Mouse (Mus musculus) lung, adult 18-20 months (tissue): ENCODE results near the gene Mas1.
A peak's percentile ranks its signal among the peaks of the same experiment; 100 is the strongest.

ENCODE experiments used
- DNase-seq, 2 experiments: peaks; one replicate each; pipeline ENCODE4 v3.0.0; 2022; ENCODE audit warnings: mixed read lengths in 2 of 2

Mas1 gene

DNA sequence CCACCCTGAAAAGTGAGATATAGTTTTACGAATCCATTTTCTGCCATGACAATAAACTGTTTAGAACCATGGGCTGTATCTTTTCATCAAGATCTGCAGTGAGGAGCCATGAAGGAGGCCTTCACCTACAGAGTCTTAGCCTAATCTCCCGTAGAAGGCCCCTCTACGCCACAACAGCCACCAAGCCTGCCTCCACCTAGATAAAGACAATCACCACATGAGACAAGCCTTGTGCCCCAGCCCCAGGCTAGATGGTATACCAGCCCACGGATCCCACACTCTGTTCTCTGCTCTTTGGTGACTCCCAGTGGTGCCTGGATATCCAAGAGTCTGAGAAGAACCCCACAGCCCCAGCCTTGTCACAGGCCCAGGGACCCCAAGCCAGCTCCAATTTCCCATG, 52.1 kb downstream of the Mas1 start:
- no peak for DNase-seq

DNA sequence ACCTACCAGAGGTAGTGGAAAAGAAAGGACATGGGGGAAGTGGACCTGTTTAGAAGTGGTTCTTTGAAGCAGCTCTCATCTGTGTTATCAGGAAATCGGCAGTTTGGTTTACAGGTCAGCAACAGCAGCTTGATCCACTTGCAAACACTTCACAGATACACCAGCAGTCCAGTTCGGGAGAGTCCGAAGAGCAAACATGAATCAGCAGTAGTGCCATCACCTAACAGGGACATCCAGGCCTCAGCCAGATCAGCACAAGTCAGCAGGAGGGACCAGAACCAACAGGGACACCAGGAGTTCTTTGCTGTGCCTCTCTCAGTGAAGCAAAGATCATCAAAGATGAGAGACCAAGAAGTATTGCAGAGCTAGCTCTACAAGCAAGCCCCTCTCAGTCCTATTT, 53.4 kb downstream of the Mas1 start:
- DNase-seq, result no peak

DNA sequence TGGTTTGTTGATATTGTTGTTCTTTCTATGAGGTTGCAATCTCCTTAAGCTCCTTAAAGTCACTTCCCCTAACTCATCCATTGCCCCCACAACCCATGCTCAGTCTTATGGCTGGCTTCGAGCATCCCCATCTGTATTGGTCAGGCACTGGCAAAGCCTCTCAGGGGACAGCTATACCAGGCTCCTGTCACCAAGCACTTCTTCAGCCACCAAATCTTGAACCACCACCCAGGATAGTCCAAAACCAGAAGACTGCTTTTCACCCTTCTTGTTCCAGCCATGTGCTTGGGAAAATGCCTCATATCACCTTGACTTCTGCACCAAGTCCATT, 57.0 kb downstream of the Mas1 start:
- DNase-seq, result no peak

DNA sequence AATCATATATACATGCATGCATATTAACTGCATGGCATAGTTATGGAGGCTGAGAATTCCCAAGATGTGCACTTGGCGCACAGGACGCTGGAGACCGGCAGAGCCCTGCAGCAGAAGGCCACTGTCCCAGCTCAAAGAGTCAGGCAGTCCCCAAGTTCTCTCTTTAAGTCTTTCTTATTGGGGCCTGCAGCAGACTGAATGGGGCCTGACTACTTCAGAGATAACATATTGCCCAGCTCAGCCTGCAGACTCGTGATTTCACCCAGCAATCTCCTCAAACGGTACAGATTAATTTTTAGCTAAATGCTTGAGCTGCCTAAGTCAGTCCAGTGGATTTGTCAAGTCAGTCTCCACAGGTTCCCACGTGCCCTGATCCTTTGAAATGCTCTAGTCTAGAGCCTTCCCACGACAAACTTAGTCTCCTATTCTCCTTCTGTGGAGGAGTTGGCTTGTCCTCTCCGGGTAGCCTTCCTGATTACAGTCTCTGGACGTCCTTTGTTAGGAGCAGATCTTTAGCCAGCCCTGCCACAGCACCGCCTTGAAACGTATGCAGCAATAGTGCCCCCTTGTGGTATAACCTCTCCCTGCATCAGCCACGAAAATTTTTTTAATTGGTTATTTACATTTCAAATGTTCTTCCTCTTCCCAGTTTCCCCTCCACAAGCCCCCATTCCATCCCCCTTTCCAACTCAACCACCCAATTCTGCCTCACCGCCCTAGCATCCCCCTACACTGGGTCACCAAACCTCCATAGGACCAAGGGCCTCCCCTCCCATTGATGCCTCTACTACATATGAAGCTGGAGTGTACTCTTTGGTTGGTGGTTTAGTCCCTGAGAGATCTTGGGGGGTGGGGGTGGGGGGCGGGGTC, 57.6 kb downstream of the Mas1 start:
- DNase-seq, result peak; percentile 67 to 80

DNA sequence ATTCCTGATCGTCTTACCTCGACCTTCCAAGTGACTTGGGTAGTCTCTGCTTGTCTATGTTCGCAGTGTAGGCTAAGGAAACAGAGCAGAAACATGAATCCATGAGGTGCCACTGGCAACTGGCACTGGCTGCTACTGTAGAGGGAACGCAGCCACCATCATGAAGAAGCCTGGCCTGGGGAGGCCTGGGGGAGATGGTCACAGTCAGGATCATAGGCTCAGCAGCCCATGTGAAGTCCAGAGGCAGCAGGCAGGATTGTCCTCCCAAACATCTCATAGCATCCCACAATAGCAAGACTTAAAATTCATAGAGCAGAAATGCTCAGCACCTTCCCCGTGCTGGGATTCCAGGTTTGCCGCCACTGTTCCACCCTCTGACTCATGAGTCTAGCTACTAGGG, 59.1 kb downstream of the Mas1 start:
- DNase-seq, result no peak

DNA sequence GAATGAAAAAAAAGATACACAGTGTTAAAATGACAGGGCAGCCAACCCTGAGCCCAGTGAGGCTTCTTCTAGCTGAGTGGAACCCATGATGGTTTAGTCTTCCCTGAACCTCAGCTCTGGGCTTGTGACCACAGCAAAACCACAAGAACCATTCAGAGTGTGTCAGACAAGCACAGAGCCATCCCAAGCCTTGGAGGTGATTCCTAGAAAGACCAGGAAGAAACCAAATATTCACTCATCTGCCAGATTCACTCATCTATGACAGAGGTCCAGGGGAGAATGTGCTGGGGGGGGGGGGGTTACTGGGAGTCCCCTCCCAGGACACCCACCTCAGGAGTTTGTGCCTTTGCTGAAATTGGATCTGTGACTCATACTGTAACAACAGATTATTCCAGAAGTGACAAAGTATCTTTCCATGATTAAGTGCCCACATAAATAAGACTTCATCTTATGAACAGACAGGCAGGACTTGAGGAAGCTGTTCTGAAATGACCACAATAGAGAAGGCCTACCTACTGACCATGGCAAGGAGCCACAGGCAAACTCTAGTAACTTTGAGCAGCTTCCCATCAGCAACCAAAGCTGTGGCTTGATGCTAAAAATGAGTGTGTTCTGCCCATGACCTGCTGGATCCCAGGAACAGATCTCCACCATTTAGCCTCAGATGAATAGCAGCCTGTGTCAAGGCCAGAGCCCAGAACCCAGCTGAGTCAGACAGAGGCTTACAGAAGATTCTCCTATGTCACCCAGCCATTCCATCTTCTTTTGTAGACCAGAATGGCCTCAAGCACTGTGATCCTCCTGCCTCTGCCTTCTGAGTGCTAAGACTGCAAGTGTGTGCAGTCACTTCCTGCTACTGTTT, 63.1 kb downstream of the Mas1 start:
- no peak for DNase-seq

DNA sequence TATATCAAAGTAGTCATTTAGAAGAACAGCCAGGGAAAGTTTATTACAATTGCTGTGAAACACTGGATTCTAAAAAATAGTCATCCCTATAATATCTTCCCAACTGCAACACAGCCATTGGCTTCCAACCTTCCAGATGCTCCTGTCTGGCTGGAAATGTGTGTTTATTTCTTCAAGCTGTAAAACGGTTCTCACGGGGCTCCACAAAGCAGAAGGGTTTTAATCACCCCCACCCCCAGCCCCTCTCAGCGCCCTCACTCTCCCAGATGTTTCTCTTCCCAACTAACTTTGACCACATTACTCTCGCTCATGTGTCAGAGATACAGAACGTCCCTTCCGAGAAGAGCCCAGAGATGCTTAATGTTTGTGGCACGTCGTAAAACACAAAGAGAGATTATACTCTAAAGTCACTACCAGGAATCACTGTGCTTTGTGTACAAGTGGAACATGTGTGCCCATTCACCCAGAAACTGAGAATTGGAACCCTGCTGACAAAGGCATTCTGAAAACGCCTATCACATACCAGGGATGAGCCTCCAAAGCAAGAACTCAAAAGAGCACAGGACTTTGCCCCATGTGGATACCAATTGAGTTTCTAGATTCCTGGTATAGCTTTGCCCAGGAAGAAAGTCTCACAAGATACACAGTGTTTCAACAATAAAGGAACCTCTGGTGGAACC, 65.9 kb downstream of the Mas1 start:
- DNase-seq, result no peak

DNA sequence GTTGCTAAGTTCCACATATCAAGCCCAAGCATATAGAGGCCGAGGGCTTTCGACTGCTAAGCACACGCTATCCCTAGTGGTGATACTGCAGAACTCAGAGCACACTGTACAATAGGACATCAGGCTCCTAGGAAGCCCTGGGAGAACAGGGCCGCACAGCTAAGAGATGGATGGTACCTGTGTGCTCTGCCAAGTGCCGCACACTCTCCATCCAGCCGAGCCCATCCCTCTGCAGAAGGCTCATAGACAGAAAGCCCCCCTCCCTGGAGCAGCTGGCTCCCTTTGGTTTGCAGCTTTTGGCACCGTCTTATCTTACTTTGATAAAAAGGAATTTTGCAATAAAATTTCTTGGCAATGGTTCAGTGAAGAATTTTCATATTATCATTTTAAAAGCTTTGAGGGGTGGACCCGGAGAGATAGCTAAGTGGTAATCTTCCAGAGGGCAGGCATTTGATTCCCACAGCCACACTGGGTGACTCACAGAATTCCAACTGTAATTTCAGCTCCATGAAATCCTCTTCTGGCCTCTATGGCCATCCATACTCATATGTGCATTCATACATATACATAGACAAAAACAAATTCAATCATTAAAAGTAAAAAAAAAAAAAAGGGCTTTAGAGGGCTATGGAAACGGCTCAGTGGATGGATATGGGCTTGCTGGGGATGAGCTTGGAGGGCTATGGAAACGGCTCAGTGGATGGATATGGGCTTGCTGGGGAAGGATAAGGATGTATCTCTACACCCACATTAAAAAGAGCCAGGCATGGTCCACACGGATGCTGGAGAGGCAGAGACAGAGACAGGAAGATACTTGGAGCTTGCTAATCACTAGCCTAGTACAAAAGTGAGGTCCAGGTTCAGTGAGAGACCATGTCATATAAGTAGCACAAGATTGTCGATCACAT, 68.3 kb downstream of the Mas1 start:
- no peak for DNase-seq

DNA sequence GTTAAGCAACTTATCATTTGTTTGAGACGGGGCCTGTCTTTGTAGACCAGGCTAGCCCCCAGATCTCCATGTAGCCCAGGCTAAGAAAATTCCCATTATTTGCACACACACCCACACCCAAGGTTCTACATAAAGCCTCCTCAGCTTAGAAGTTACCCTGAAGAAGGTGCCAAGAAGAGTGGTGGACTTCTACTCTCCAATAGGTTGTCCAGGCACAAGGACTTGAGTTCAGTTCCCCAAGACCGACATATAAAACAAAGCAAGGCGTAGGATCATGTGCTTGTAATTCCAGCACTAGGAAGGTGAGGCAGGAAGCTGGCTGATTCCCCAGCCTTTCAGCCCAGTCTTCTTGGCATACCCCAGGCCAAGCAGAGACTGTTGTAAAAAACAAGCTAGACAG, 69.4 kb downstream of the Mas1 start:
- DNase-seq, result no peak

DNA sequence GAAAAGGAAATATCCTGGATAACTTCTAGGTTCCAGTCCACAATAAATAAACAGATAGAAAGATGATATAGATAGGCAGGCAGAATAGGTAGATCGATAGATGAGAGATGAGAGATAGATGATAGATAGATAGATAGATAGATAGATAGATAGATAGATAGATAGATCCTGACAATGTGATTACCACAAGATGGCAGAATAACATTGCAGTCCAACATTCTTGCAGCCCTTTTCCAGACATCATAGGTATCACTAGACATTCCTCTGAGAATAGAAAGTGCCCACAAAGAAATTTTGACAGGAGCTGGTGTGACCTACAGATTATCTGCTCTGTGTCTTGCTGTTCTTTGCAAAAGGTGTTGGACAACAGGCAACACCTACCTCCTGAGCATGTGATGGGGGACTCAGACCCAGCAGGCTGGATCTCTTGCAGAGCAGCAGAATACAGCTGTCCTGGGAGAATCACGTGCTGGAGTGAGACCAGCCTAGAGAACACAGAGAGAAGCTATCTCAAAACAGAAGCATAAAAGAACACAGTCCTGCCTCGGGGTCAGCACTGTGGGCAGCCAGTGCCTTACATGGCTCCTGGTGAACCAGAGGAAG, 70.4 kb downstream of the Mas1 start:
- no peak for DNase-seq

DNA sequence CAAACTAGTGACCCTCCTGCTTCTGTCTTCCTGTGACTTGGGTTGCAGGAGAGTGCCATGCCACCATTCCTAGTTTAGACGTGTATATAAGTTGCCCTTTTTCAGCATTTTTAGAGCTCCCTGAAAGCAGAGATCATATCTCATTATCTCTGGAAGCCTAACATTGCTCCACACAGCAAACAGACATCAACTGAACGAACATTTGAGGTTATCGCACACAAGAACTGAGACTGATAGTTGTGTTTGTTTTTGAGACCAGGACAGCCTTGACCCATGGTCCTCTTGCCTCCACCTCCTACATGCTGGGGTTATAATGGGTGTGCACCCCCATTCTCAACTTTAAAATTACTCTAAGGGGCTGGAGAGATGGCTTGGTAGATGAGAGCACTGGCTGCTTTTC, 71.3 kb downstream of the Mas1 start:
- no peak for DNase-seq

DNA sequence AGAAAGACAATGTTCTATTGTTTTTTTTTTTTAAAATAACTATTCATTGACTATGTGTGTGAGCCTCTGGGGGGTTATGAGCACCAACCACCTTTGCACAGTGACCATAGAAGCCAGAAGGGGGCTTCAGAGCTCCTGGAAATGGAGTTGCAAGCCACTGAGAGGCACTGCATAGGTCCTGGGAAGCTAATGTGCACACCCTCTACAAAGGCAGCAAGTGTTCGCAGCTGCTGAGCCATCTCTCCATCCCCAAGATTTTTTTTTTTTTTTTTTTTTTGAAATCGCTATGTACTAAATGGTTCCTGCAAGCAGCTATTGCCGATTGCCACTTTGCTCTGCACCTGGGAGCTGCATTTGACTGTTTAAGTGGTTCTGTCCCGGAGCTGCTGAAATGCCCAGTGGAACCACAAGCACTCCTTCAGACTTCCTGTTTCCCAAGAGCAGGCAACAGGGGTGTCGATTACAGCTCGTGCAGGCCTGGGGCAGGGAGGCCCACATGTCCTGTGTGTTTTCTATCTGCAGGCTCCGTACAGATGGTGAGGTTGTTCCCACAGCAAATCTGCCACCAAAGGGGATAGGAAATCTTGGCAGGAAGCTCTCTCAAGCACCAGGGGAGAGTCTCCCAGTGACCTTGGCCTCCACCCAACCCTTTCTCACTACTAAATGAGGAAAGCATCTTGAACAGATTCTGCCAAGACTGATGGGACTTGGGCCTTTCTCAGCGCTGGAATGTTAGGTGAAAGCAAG, 74.1 kb downstream of the Mas1 start:
- peak; percentile 77 to 84 for DNase-seq

DNA sequence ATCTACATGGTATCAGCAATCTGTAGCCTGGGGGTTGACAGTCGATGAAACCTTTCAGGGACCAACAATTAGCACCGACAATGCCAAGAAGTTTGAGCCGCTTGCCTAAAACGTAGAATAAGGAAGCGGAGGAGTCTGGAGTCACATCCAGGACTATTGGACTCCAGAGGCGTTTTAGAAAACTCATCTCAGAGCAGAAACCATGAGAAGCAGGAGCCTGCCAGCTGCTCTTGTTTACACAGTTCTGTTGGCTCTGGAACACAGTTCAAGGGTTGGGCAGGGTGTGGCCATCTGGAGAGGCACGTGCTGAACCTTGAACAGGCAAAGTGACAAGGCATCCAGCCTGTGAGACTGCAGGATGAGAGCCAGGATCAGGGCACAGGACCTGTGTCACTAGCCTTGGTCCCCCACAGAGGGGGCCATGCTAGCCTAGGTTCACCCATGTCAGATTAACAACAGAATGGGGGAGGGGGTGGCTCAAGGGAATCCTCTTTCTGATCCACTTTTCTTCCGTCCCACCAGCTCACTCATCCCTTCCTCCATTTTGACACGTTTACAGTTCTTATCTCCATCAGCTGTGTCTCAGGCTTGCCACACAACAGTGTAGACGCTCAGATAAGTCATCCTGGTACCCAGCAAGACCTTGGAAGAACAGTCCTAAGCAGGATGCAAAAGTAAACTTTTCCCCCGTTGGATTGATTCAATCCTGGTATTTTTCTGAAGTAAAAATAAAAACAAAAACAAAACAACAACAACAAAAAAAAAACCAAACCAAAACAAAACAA, 75.3 kb downstream of the Mas1 start:
- peak; percentile 91 to 94 for DNase-seq

DNA sequence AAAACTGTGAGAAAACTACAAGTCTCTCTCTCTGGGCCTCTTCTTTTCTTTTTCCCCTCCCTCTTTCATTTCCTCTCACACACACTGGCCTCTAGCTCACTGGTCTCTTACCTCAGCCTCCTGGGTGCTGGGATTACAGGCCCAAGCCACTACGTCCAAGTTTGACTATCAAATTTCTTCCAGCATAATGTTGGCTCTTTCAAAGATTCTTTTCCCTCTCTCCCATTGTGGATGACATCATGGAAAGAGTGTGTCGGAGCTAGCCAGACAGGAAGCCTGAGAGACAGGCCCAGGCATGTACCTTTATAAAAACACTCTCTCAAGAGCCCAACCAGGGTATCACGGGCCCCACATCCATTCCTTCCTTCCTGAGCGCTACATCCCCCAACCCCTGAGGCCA, 76.5 kb downstream of the Mas1 start:
- DNase-seq, result peak; percentile 40 to 65

DNA sequence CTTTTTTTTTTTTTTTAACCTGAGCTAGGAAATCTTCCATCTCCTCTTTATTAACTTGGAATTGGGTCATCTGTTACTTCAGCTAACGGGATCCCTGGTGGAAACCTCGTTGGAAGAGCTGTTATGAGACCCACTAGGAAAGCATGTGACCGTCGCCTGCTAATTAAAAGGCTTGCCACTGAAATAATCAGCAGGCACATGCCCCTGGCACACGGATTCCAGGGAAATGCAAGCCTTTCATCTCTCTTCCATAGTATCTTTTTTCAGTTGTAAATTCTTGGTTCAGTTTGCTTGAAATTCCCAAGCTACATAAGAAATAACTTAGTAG, 76.9 kb downstream of the Mas1 start:
- no peak for DNase-seq
